Mouse (Mus musculus) gonadal fat pad, adult 2 months (tissue): ENCODE measurements around the gene Gucy1a1. TPM values are rescaled to one million over a fixed set of nuclear protein-coding genes. Genes with fewer than 3 reads are reported as not detected.

Source experiments
- DNase-seq: peaks from one replicate; pipeline ENCODE4 v3.0.0-alpha.2; 2012; ENCODE audit warnings: low read depth
- polyA plus RNA-seq: library from polyadenylated mRNA; depleted of rRNA; stranded (reverse); fragments of >200 nt; gene quantifications from 2 replicates; pipeline ENCODE4 v1.2.3, GENCODE M21; 2012; rRNA removed

Gene Gucy1a1
- polyA plus RNA-seq, 1 experiment = 7.6 TPM

- DNase-seq = no peak
These were observed 71.3 kb downstream of the Gucy1a1 start, which contains the start of gene Gucy1b1 for GRCm38 (mm10) chr3:82074201-82074851. Gene Gucy1b1, minus strand, starts transcription at chr3:82074689.

GRCm38 (mm10) chr3:82073741-82074181 lies 71.8 kb downstream of the Gucy1a1 start:
- DNase-seq = no peak

GRCm38 (mm10) chr3:82067830-82068229 lies 77.8 kb downstream of the Gucy1a1 start:
- no peak for DNase-seq

- no peak for DNase-seq
These were observed 84.0 kb downstream of the Gucy1a1 start for GRCm38 (mm10) chr3:82061402-82062180.

- DNase-seq = no peak
These were observed 88.4 kb downstream of the Gucy1a1 start for GRCm38 (mm10) chr3:82057201-82057600.

GRCm38 (mm10) chr3:82054283-82054974 lies 91.2 kb downstream of the Gucy1a1 start:
- DNase-seq = no peak

GRCm38 (mm10) chr3:82052029-82052428 lies 93.6 kb downstream of the Gucy1a1 start:
- no peak for DNase-seq

- no peak for DNase-seq
These were observed 94.1 kb downstream of the Gucy1a1 start for GRCm38 (mm10) chr3:82051468-82051867.

- no peak for DNase-seq
These were observed 96.9 kb downstream of the Gucy1a1 start for GRCm38 (mm10) chr3:82048681-82049080.

GRCm38 (mm10) chr3:82048078-82048477 lies 97.5 kb downstream of the Gucy1a1 start:
- no peak for DNase-seq

- no peak for DNase-seq
These were observed 98.4 kb downstream of the Gucy1a1 start for GRCm38 (mm10) chr3:82047100-82047753.

GRCm38 (mm10) chr3:82046087-82046486 lies 99.5 kb downstream of the Gucy1a1 start:
- no peak for DNase-seq

- no peak for DNase-seq
These were observed 100.7 kb downstream of the Gucy1a1 start for GRCm38 (mm10) chr3:82044902-82045301.

- no peak for DNase-seq
These were observed 101.9 kb downstream of the Gucy1a1 start for GRCm38 (mm10) chr3:82043676-82044075.

Other genes starting within 250 kb of the Gucy1a1 start
- 17.8 and 20.6 TPM in 2 replicates for gene Ctso, start 213.2 kb downstream of the Gucy1a1 start, polyA plus RNA-seq
- gene Tdo2, start 169.6 kb downstream of the Gucy1a1 start, polyA plus RNA-seq = 0.92 and 1.6 TPM in 2 replicates
- gene Asic5, start 163.5 kb downstream of the Gucy1a1 start, polyA plus RNA-seq = 0.08 TPM in 1 of 2 replicates, not detected in the other
- 4.8 and 6.1 TPM in 2 replicates for gene Gucy1b1, start 71.1 kb downstream of the Gucy1a1 start, polyA plus RNA-seq
- gene Map9, start 212.3 kb upstream of the Gucy1a1 start, polyA plus RNA-seq = 2.7 and 3.3 TPM in 2 replicates